Mouse (Mus musculus) heart, adult 2 months (tissue): ENCODE results near the gene Samd4.

Experiments
- CTCF ChIP-seq: fragments of 200-600 bp; IDR thresholded peaks from 2 replicates; pipeline ENCODE4 v1.8.1; 2022; ENCODE audit warnings: antibody characterized with exemption, mild to moderate bottlenecking, moderate library complexity
- EP300 ChIP-seq: fragments of 200-500 bp; IDR thresholded peaks from 2 replicates; pipeline ENCODE4 v1.6.1; 2011; ENCODE audit warnings: low read depth, low read length, control low read depth; ENCODE audit not compliant: insufficient read depth
- POLR2A ChIP-seq: fragments of 200-500 bp; IDR thresholded peaks from 2 replicates; pipeline ENCODE4 v1.6.1; 2011; ENCODE audit warnings: mild to moderate bottlenecking, low read depth, low read length, control low read depth; ENCODE audit not compliant: insufficient read depth

DNA sequence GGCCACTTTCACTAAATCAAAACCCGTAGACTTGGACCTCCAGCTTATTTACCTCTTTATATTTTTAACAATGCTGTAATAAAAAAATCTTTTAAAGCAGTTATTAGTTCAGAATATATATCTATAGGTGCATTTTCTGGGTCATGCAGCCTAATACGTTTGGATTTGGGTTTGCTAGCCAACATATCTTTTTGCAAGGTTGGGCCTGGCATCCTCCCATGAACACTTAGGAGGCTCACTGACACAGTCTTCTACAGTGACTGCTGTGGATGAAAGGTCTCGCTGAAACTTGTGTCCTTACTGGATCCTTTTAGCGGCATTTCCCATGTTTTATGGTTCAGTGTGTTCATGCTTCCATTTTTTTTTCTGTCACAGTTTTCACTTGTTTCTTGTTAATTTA lies 21.6 kb downstream of the Samd4 start:
- no peak for TF ChIP-seq EP300
- TF ChIP-seq POLR2A, result no peak
- no peak for TF ChIP-seq CTCF
